Mouse (Mus musculus) left cerebral cortex, adult 2 months (tissue): ENCODE measurements around the gene B9d1. TPM values are rescaled to one million over a fixed set of nuclear protein-coding genes. Genes with fewer than 3 reads are reported as not detected.
A peak's percentile ranks its signal among the peaks of the same experiment; 100 is the strongest.

Experiments used
- DNase-seq, 2 experiments: peaks; one replicate each; pipeline ENCODE4 v3.0.0; 2021 to 2022; ENCODE audit warnings: low spot score in 2 of 2, mixed read lengths in 1 of 2; ENCODE audit errors: extremely low spot score in 1 of 2
- H3K27ac ChIP-seq: fragments of 200-600 bp; 2 replicates; pipeline ENCODE4 v1.8.1; 2022
- H3K4me3 ChIP-seq: fragments of 200-600 bp; 2 replicates; pipeline ENCODE4 v1.8.1; 2022
- CTCF ChIP-seq: fragments of 200-600 bp; IDR thresholded peaks from 2 replicates; pipeline ENCODE4 v1.8.1; 2022; ENCODE audit warnings: antibody characterized with exemption, mild to moderate bottlenecking, moderate library complexity
- intact Hi-C: fragments of 180-260 bp; cut with DNase I; formaldehyde crosslinking; loops from one replicate; pipeline ENCODE4 v1.15.1; 2025
- total RNA-seq, 2 experiments: library from RNA; stranded (reverse); gene quantifications; 2 replicates each; pipeline ENCODE4 v1.2.3; 2021

Gene B9d1
- total RNA-seq, 2 experiments from 2014 or later = 39.1 to 43.8 TPM

DNA sequence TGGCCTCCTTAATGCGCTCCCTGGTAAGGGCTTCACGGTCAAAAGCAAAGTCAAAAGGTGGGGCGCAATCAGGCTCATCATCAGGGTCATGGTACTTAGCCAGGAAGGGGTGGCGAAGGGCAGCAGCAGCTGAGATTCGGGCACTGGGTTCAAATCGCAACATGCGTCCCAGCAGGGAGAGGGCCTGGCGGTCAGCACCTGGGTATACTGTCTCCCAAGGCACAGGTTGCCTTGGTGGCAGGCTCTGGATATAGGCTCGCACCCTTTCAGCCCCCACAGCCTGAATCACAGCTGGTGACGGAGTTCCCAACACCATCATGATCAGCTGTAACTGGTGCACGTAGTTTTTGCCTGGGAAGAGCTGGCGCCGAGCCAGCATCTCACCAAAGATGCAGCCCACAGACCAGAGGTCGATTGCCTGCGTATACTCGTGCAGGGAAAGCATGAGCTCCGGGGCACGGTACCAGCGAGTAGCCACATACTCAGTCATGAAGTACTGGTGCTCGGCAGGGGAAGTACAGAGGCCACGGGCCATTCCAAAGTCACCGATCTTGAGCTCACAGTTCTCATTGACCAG, 13.9 kb upstream of the B9d1 start:
- TF ChIP-seq CTCF = no peak
- DNase-seq = no peak
- intact Hi-C loops = no loop called here
- Histone ChIP-seq H3K4me3 (no peak overlapping the region), H3K27ac (no peak overlapping the region)

DNA sequence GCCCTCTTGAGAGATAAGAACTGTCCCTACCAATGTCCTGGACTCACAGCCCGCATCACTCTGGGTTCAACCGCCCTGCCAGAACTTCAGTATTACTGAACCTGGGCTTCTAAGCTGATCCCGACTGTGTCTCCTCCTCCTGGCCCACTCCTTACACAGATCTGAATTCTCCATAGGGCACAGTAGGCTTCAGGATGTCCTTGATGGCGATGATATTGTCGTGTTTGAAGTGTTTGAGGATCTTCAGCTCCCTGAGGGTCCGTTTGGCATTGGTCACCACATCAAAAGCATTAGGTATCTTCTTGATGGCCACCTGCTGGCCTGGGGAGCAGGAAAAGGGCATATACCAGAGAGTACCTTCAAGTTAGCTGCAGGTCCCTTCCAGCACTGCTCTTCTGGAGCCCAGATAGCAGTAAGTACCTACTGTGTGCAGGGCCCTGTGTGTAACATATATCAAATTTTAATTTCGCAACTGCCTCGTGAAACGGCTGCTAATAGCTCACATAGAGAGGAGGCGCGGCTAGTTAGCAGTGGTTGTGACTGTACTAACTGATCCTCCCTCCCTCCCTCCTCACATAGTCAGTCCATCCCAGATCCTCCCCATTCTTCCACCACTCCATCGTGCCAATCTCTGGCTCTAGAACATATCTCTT, 12.1 kb upstream of the B9d1 start:
- peak overlapping the region; percentile 80 for H3K4me3 ChIP-seq
- TF ChIP-seq CTCF = no peak
- no peak for DNase-seq
- peak overlapping the region; percentile 50 for H3K27ac ChIP-seq
- intact Hi-C loops = loop anchor here (1.0 kb wide), 1 partner anchor 39 kb away; the partner anchor contains the start of gene Rnf112

DNA sequence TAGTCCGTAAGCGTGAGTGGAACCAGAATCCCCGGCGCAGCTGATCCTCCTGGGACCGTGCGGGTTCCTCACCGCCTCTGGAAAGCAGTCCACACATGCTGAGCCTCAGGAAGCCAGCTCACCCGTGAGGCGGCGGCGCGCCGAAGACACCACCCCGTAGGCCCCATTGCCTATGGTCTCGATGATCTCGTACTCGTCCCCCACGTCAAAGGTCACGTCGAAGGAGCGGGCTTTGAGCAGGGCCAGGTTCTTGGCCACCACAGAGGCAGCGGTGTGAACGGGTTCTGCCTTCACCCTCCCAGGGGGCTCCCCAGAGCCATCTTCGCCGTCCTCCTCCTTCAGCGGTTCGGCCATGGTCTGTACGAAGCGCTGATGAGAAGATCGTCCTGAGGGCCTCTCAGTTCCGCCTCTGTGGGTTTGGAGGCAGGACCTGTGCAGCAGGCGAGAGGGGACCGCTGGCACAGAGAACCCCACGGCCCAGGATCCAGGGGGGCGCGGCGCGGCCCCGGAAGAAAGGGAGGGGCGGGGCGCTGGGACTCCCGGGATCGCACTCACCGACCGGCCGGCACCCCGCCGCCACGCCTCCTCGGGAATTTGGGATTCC, 11.3 kb upstream of the B9d1 start:
- peak in 1 of 2 experiments; percentile 45 for DNase-seq
- intact Hi-C loops = loop anchor here (1.0 kb wide), 1 partner anchor 39 kb away; the partner anchor contains the start of gene Rnf112
- TF ChIP-seq CTCF = no peak

DNA sequence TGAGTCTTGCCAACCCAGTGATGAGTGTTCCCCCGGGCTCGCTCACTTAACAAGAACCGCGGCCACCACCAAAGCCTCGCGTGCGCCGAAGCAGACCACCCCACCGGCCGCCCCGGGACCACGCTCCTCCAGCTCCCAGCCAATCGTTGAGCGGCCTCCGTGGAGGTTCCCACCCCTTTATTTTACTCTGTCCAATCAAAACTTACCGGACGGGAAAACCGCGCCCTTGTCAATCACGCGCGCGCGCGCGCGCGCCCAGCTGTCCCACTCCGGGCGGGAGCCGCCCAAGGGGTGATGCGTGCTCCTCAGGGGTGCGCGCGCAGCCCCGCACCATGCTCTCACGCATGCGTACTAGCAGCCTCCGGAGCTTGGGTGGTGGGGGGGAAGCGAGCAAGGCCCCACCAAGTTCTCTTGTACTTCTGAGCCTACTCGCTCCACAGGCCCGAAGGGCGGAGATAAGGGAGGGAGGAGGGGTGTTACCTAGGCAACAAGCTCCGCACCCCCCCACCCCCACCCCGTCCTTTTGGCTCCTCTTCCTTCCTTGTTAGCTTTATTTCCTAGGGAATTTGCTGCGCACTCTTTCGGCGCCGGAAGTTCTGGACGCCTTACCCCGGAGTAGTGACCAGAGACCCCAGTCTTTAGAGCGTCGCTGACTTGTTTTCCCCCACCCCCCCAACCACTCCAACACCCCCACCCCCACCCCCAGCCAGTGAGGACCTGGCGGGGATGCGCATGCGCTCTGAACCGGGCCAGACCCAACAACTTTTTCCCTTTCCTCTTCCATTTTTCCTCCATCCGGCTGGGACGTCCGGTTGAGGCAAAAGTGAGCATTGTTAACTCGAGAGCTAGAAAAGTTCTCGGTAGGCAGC, 10.6 kb upstream of the B9d1 start, which contains the start of gene Mapk7:
Gene Mapk7, minus strand, starts transcription at position 278 of the 869 bp plus-strand sequence.
- TF ChIP-seq CTCF = no peak
- Histone ChIP-seq H3K27ac (peak within 1 kb of the TSS; percentile 85), H3K4me3 (peak within 1 kb of the TSS; percentile 80)
- DNase-seq = peak; percentile 94 to 97
- intact Hi-C loops = no loop called here

More for the DNA sequence above, 11.3 kb upstream of the B9d1 start:
- H3K27ac ChIP-seq = peak overlapping the region; percentile 50
- peak overlapping the region; percentile 80 for H3K4me3 ChIP-seq

DNA sequence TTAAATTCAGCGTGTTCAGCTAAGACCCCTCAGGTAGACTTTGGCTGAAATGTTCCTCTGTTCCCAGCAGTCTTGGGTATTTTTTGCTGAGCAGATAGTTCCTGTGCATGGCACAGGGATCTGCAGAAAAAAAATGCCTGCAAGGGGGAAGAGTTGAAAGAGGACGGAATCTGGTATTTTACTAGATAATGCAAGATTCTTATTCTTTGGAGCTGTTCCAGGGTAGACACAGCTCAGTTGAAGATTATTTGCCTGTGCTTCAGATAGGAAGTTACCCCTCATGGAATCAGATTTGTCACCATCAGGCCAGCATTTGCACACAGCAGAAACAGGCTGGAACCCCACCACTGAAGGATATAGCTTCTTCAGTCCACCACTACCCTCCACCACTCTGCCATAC, 9.4 kb upstream of the B9d1 start:
- H3K27ac ChIP-seq = no peak overlapping the region
- no peak overlapping the region for H3K4me3 ChIP-seq
- intact Hi-C loops = no loop called here
- no peak for TF ChIP-seq CTCF
- DNase-seq = no peak

DNA sequence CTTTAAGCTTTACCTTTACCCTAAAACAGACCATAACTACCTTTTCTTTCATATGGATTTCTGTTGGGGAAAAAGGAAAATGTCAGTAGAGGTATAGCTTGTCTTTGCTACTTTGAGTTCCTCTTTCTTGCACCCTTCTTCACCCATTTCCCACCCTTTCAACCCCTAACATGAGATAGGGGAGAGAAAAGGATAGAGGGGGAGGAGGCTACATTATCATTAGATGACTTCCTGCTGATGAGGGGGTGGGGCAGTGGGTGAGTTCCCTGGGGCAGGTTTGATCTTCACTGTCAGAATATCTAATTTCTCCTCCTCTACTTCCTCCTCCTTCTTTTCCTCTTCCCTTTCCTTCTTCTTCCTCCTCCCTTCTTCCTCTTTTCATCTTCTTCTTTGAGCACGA, 7.5 kb upstream of the B9d1 start:
- H3K4me3 ChIP-seq = no peak overlapping the region
- intact Hi-C loops = no loop called here
- no peak for TF ChIP-seq CTCF
- no peak for DNase-seq
- H3K27ac ChIP-seq = no peak overlapping the region

DNA sequence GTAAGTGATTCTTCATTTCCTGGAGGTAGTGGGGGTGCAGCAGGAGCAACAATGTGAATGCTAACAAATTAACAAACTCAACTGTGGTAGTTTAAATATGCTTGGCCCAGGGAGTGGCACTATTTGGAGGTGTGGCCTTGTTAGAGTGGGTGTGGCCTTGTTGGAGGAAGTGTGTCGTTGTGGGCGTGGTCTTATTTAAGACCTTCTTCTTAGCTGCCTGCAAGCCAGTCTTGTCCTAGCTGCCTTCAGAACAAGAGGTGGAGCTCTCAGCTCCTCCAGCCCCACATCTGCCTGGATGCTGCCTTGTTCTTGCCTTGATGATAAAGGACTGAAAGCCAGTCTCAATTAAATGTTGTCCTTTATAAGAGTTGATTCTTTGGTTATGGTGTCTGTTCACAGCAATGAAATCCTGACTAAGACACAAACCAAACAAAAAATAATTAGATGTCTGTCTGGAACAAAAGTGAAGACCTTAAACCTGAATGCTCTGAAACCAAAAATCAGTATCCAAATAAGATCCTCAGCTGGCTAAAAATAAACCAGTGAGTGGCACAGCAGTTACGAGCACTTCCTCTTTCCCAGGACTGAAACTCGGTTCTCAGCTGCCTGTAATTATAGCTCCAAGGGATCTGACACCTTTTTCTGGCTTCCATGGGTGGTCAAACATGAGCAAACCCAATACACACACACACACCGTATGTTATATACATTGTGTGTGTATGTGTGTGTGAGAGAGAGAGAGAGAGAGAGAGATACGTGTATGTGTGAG, 6.0 kb upstream of the B9d1 start:
- intact Hi-C loops = no loop called here
- H3K27ac ChIP-seq = no peak overlapping the region; the same call in 1 of the 2 replicates
- DNase-seq = no peak
- no peak overlapping the region for H3K4me3 ChIP-seq
- TF ChIP-seq CTCF = no peak

DNA sequence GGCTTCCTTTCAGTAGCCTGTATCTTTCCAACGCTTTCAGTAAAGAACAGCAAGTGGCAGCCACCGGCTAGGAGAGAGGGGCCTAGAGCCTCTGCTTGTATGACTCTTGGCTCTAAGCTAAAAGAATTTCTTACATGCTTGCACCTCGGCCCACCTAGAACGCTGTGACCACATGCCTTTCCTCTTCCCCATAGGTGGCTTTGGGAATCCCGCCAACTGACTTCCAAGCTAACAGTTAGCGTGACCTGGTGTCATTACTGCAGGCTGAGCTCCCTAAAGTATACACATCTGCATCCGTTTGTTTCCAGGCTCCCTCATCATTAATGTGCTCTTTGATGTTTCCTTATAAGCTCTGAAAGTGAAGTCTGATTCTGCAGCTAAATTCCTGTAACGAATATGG, 1.0 kb upstream of the B9d1 start:
- H3K27ac ChIP-seq = peak overlapping the region; percentile 97

DNA sequence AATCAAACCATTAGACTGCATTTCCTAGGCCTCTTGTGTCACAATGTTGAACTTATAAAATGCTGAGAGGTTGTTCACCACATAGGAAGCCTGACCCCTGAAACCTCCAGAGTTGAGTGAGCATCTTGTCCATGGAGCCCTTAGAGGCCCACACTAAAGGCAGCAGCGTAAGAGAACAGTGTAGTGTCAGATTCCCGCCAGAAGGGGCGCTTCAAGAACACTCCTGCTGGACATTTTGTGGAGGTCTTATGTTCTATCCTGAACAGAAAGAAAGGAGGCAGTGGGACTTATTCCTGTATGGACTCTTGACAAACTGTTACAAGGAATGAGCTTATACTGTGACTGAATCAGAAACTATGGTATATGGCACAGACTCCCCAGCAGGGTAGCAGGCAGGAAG, 10.0 kb downstream of the B9d1 start:
- DNase-seq = no peak
- Histone ChIP-seq H3K27ac (no peak overlapping the region), H3K4me3 (no peak overlapping the region)
- intact Hi-C loops = loop anchor here (5.0 kb wide), 1 partner anchor 197 kb away; no protein-coding TSS in a partner anchor
- TF ChIP-seq CTCF = peak; percentile 60

More for the DNA sequence above, 1.0 kb upstream of the B9d1 start:
- intact Hi-C loops = loop anchor here (1.0 to 10.0 kb wide), 5 partner anchors 89 to 399 kb away; no protein-coding TSS in a partner anchor
- TF ChIP-seq CTCF = no peak
- no peak for DNase-seq
- H3K4me3 ChIP-seq = no peak overlapping the region; the same call in 1 of the 2 replicates

DNA sequence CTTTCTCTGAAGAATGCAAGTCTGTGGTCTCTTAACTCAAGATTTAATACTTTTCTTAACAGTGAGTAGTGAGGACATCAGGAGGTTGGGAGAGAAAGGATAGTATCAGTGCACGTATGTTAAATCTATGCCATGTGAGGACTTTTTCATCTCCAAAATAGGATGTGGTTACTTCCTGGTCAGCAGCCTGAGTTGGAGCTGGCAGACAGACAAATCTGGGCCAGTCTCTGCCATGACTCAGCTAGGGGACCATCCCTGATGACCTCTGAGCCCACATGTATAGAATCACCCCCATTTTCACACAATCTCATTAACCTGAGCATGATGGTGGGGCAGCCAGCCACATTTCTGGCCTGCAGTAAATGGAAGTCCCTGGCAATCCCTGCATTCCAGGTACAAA, 13.0 kb downstream of the B9d1 start:
- no peak for TF ChIP-seq CTCF
- intact Hi-C loops = no loop called here
- no peak for DNase-seq
- Histone ChIP-seq H3K4me3 (no peak overlapping the region), H3K27ac (no peak overlapping the region; the same call in 1 of the 2 replicates)

DNA sequence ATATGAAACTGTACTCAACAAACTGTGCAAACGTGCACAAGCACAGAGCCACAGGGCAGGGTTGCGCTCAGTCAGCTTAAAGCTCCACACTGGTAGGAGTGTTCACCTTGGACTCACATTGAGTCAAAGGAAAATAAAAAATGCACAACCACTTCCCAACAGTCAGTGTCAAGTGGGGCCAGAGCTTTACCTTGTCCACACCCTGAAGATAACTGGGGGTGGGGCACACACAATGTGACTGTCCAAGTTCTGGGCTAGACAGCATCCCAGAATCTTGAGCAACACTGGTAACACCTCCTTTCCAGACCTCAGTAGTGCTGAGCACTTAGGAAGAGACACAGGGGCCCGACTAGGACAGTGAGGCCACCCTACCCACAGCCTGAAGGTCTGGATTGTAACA, 13.9 kb downstream of the B9d1 start:
- DNase-seq = no peak
- H3K27ac ChIP-seq = no peak overlapping the region
- no peak for TF ChIP-seq CTCF
- intact Hi-C loops = no loop called here
- H3K4me3 ChIP-seq = no peak overlapping the region
